In the genomic region with DNA sequence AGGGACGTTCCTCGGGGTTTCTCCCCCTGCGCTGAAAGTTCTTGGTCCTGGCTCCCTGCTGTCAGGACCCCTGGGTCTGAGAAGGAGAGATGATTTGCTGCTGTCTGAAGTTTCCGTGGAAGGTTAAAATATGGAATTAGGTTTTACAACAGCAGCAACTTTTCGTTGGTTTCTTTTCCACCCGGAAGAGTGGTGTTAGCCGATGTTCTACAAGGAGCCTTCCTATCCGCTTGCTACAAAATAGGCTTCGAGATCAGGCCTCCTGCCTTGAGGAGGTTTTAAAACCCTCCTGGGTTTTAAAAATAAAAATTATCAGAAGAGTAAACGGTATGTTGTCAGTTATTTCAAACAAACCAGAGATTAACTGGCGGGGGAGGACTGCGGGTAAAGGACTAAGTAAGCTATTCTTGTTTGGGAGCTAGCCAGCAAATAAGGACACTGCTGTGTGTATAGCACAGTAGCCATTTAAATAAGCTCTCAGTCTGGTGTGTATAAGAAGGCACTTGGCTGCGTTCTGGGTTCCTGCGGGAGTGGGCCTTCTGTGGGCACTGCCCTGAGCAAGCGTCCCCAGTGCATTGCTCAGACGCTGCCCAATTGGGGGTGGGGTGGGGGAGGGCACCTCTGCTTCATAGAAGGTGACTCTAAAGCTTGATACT, we compare ENCODE assay signal across 10 mouse cellular contexts. TPM values are rescaled to one million over a fixed set of nuclear protein-coding genes. Genes with fewer than 3 reads are reported as not detected.
DNase-seq lines count a peak whose midpoint lies in the region; ATAC-seq lines count a peak whose summit lies in the region.
"Had no signal": no experiment of that assay in that cellular context is flagged by ENCODE, and none has a peak within 500 bp of the region (broad histone marks: within the 10 kb centered on the region; RNA-seq: fewer than 3 reads in every experiment).

No protein-coding gene starts in this region.

- 9% methylated on average over 16 of the region's 16 CpGs for WGBS in heart, embryonic 14.5 days
- 8% methylated on average over 16 of the region's 16 CpGs for WGBS in lung, embryonic 16.5 days
- 8% methylated on average over 16 of the region's 16 CpGs for WGBS in embryonic facial prominence, embryonic 15.5 days
- 11% methylated on average over 16 of the region's 16 CpGs for WGBS in stomach, embryonic 15.5 days

- H3K4me3 ChIP-seq in heart, embryonic 14.5 days (ENCODE audit: control insufficient read depth in 1 of 2, insufficient read depth in 1 of 2, low read depth in 1 of 2, low read length in 2 of 2): peak overlapping the region in 1 of 2 experiments; percentile 16; a peak in 1 of 4 replicates
- H3K4me3 ChIP-seq in lung, embryonic 16.5 days (ENCODE audit: low read length): peak overlapping the region; percentile 12; the same call in 1 of the 2 replicates
- peak overlapping the region; percentile 2; the same call in 1 of the 2 replicates for H3K4me3 ChIP-seq in embryonic facial prominence, embryonic 15.5 days (replicated peaks)
- peak overlapping the region; percentile 8; the same call in 1 of the 2 replicates for H3K4me3 ChIP-seq in stomach, embryonic 15.5 days (replicated peaks)

- no peak overlapping the region for H3K27ac ChIP-seq in heart, embryonic 14.5 days (replicated peaks in 1 of 2; ENCODE audit: control insufficient read depth in 1 of 2, insufficient read depth in 1 of 2, low read depth in 2 of 2, low read length in 2 of 2)
- H3K27ac ChIP-seq in lung, embryonic 16.5 days (ENCODE audit: low read length): no peak overlapping the region
- no peak overlapping the region for H3K27ac ChIP-seq in embryonic facial prominence, embryonic 15.5 days (replicated peaks)
- H3K27ac ChIP-seq in stomach, embryonic 15.5 days: no peak overlapping the region

- H3K4me1 ChIP-seq in heart, embryonic 14.5 days (ENCODE audit: control insufficient read depth in 2 of 2, insufficient read depth in 2 of 2, low read length in 2 of 2): peaks cover 4 to 23% of the 10 kb centered on the region in 2 experiments; a peak in 3 of 4 replicates
- H3K4me1 ChIP-seq in lung, embryonic 16.5 days (replicated peaks; ENCODE audit: control insufficient read depth, insufficient read depth, low read length): peaks cover 20% of the 10 kb centered on the region
- H3K4me1 ChIP-seq in embryonic facial prominence, embryonic 15.5 days: peaks cover 36% of the 10 kb centered on the region
- H3K4me1 ChIP-seq in stomach, embryonic 15.5 days: peaks cover 27% of the 10 kb centered on the region

- no peak for ATAC-seq in heart, embryonic 14.5 days (ENCODE audit: insufficient number of reproducible peaks, insufficient read depth, low FRiP score, low read depth)
- no peak for ATAC-seq in lung, embryonic 16.5 days (ENCODE audit: low read depth)
- no peak for ATAC-seq in embryonic facial prominence, embryonic 15.5 days (ENCODE audit: insufficient number of reproducible peaks, low FRiP score, low TSS enrichment, low read depth)
- no peak for ATAC-seq in stomach, embryonic 15.5 days (ENCODE audit: insufficient read depth, low FRiP score, low read depth)

- peak overlapping the region; percentile 18; the same call in 1 of the 2 replicates for H3K4me2 ChIP-seq in heart, embryonic 14.5 days (ENCODE audit: low read length)
- H3K4me2 ChIP-seq in lung, embryonic 16.5 days (ENCODE audit: low read depth, low read length): no peak overlapping the region
- no peak overlapping the region; the same call in 1 of the 2 replicates for H3K4me2 ChIP-seq in embryonic facial prominence, embryonic 15.5 days (replicated peaks)
- peak overlapping the region; percentile 10; the same call in 1 of the 2 replicates for H3K4me2 ChIP-seq in stomach, embryonic 15.5 days

- DNase-seq in heart, postnatal 25 days (ENCODE audit: low spot score): no peak
- no peak for DNase-seq in lung, adult 18-20 months
- no peak for DNase-seq in adipocyte (ENCODE audit: low spot score)
- DNase-seq: cerebellum, adult 9-11 months; kidney, postnatal 14 days; lung, adult 2 months had no signal

- no peak overlapping the region for H3K9ac ChIP-seq in heart, embryonic 14.5 days (ENCODE audit: low read length)
- H3K9ac ChIP-seq in lung, embryonic 16.5 days (ENCODE audit: low read length): no peak overlapping the region
- no peak overlapping the region for H3K9ac ChIP-seq in embryonic facial prominence, embryonic 15.5 days
- H3K9ac ChIP-seq in stomach, embryonic 15.5 days: no peak overlapping the region

- H3K9me3 ChIP-seq in heart, embryonic 14.5 days (ENCODE audit: control insufficient read depth, low read length): no peaks in the 10 kb centered on the region
- H3K9me3 ChIP-seq in lung, embryonic 16.5 days (ENCODE audit: control insufficient read depth, low read length): no peaks in the 10 kb centered on the region
- H3K9me3 ChIP-seq in embryonic facial prominence, embryonic 15.5 days (replicated peaks): no peaks in the 10 kb centered on the region
- H3K9me3 ChIP-seq in stomach, embryonic 15.5 days: no peaks in the 10 kb centered on the region

- H3K36me3 ChIP-seq in heart, embryonic 14.5 days (ENCODE audit: control insufficient read depth, insufficient read depth, low read length): no peaks in the 10 kb centered on the region
- no peaks in the 10 kb centered on the region for H3K36me3 ChIP-seq in lung, embryonic 16.5 days (ENCODE audit: control insufficient read depth, insufficient read depth, low read length)
- H3K36me3 ChIP-seq in embryonic facial prominence, embryonic 15.5 days: no peaks in the 10 kb centered on the region
- H3K36me3 ChIP-seq in stomach, embryonic 15.5 days: no peaks in the 10 kb centered on the region

- intact Hi-C loops in heart, postnatal 25 days (cut with DNase I): no loop called here

- H3K27me3 ChIP-seq in heart, embryonic 14.5 days (ENCODE audit: control insufficient read depth, insufficient read depth, low read length): peaks cover 96% of the 10 kb centered on the region
- peaks cover 95% of the 10 kb centered on the region for H3K27me3 ChIP-seq in lung, embryonic 16.5 days (ENCODE audit: control insufficient read depth, insufficient read depth, low read depth, low read length)
- H3K27me3 ChIP-seq in embryonic facial prominence, embryonic 15.5 days: peaks cover 98% of the 10 kb centered on the region
- H3K27me3 ChIP-seq in stomach, embryonic 15.5 days (replicated peaks): peaks cover 96% of the 10 kb centered on the region

RNA-seq across cellular contexts. Expression of a gene that starts 3.0 kb away (rescaled TPM):
- 0.11 TPM in 1 of 2 replicates, not detected in the other for polyA plus RNA-seq in heart, embryonic 14.5 days (2014; fragmentation: Nextera tagmentation; extraction: Ambion mirVana)
- not detected for total RNA-seq in heart, postnatal 25 days (2021)
- 0.11 and 0.13 TPM in 2 replicates for polyA plus RNA-seq in lung, embryonic 16.5 days (2015; fragmentation: Nextera tagmentation; extraction: Ambion mirVana)
- polyA plus RNA-seq in embryonic facial prominence, embryonic 15.5 days (2015; fragmentation: Nextera tagmentation; extraction: Ambion mirVana): 0.85 and 1.0 TPM in 2 replicates
- 0.31 TPM in 2 replicates for polyA plus RNA-seq in stomach, embryonic 15.5 days (2015; fragmentation: Nextera tagmentation; extraction: Ambion mirVana)

Comparison
In these comparisons a context has a peak if more than half of its experiments do, and no peak if none do; other contexts are left out.
1. H3K4me2 ChIP-seq: peak in heart, embryonic 14.5 days (single experiment) and stomach, embryonic 15.5 days (single experiment); none in lung, embryonic 16.5 days (single experiment) and embryonic facial prominence, embryonic 15.5 days (single experiment).